In genomic region chr12:108591586-108591985, GRCm38 (mm10) we compare ENCODE assay signal across 22 mouse cellular contexts. TPM values are rescaled to one million over a fixed set of nuclear protein-coding genes. Genes with fewer than 3 reads are reported as not detected.
DNase-seq lines count a peak whose midpoint lies in the region; ATAC-seq and TF ChIP-seq lines count a peak whose summit lies in the region.
"Had no signal": no experiment of that assay in that cellular context is flagged by ENCODE, and none has a peak within 500 bp of the region (broad histone marks: within the 10 kb centered on the region; RNA-seq: fewer than 3 reads in every experiment).

No protein-coding gene starts in this region.

- H3K4me3 ChIP-seq in kidney, embryonic 15.5 days (replicated peaks), result no peak overlapping the region
- H3K4me3 ChIP-seq in myocyte, result no peak overlapping the region
- H3K4me3 ChIP-seq in forebrain, embryonic 15.5 days, result no peak overlapping the region
- H3K4me3 ChIP-seq: embryonic facial prominence, embryonic 10.5 days; embryonic facial prominence, embryonic 12.5 days; forebrain, embryonic 13.5 days had no signal

- H3ac ChIP-seq in myocyte (ENCODE audit: control insufficient read depth, insufficient read length), result no peak overlapping the region

- no peak overlapping the region for H3K4me2 ChIP-seq in kidney, embryonic 15.5 days
- peak overlapping the region; percentile 44 for H3K4me2 ChIP-seq in myocyte (ENCODE audit: low read depth)
- no peak overlapping the region for H3K4me2 ChIP-seq in forebrain, embryonic 15.5 days (replicated peaks)
- H3K4me2 ChIP-seq: embryonic facial prominence, embryonic 12.5 days; forebrain, embryonic 13.5 days had no signal

- H3K9me3 ChIP-seq in kidney, embryonic 15.5 days (replicated peaks), result no peaks in the 10 kb centered on the region
- H3K9me3 ChIP-seq in forebrain, embryonic 15.5 days, result no peaks in the 10 kb centered on the region
- H3K9me3 ChIP-seq: embryonic facial prominence, embryonic 10.5 days; embryonic facial prominence, embryonic 12.5 days; forebrain, embryonic 13.5 days had no signal

- no peak for ATAC-seq in kidney, embryonic 15.5 days (replicated peaks; ENCODE audit: low FRiP score)
- peak; percentile 88 for ATAC-seq in Patski
- ATAC-seq in forebrain, embryonic 15.5 days (replicated peaks), result no peak
- ATAC-seq: CD4-positive, CD25-positive, alpha-beta regulatory T cell, adult 4 months; forebrain, embryonic 13.5 days; forebrain, embryonic 16.5 days had no signal

- TF ChIP-seq CTCF in Patski (IDR thresholded peaks at IDR 0.05), result no peak

- intact Hi-C loops in left cerebral cortex, postnatal 36 days (cut with DNase I), result no loop called here

- TF ChIP-seq POLR2A in myocyte (IDR thresholded peaks at IDR 0.05; ENCODE audit: insufficient read length, low read depth), result no peak

- 0 out of 2 replicates have a peak overlapping the region, but pooled peaks have one; percentile 18 for H3K27ac ChIP-seq in kidney, embryonic 15.5 days
- H3K27ac ChIP-seq in forebrain, embryonic 15.5 days (replicated peaks), result no peak overlapping the region
- H3K27ac ChIP-seq: embryonic facial prominence, embryonic 10.5 days; embryonic facial prominence, embryonic 12.5 days; forebrain, embryonic 13.5 days had no signal

- peaks cover 5% of the 10 kb centered on the region; the same call in 1 of the 2 replicates for H3K4me1 ChIP-seq in kidney, embryonic 15.5 days
- 0 out of 2 replicates have a peak, but pooled peaks cover 2% of the 10 kb centered on the region for H3K4me1 ChIP-seq in forebrain, embryonic 15.5 days
- H3K4me1 ChIP-seq: embryonic facial prominence, embryonic 10.5 days; embryonic facial prominence, embryonic 12.5 days; forebrain, embryonic 13.5 days had no signal

- H3K36me3 ChIP-seq in kidney, embryonic 15.5 days, result peaks cover 12% of the 10 kb centered on the region
- H3K36me3 ChIP-seq in myocyte (ENCODE audit: control insufficient read depth, insufficient read depth), result no peaks in the 10 kb centered on the region
- H3K36me3 ChIP-seq in forebrain, embryonic 15.5 days, result peaks cover 3% of the 10 kb centered on the region; the same call in 1 of the 2 replicates
- H3K36me3 ChIP-seq: embryonic facial prominence, embryonic 12.5 days; G1E had no signal

- POLR2A ChIA-PET in Patski (lab: Charles Lee), result no interaction called here

- in situ Hi-C loops in Patski (cut with MboI; ENCODE audit: low pct_unique_long_range_greater_than_20kb), result no loop called here

- WGBS in kidney, embryonic 15.5 days, result 58% methylated on average over 5 of the region's 5 CpGs
- 83% methylated on average over 5 of the region's 5 CpGs for WGBS in forebrain, embryonic 15.5 days

- peaks cover 36% of the 10 kb centered on the region for H3K79me2 ChIP-seq in myocyte (ENCODE audit: control insufficient read depth, insufficient read depth)

- H3K27me3 ChIP-seq in kidney, embryonic 15.5 days, result no peaks in the 10 kb centered on the region
- H3K27me3 ChIP-seq in Patski, result no peaks in the 10 kb centered on the region
- no peaks in the 10 kb centered on the region for H3K27me3 ChIP-seq in myocyte (ENCODE audit: control insufficient read depth, insufficient read depth, insufficient read length)
- H3K27me3 ChIP-seq in forebrain, embryonic 15.5 days, result no peaks in the 10 kb centered on the region
- H3K27me3 ChIP-seq: embryonic facial prominence, embryonic 12.5 days; forebrain, embryonic 13.5 days had no signal

- CTCF ChIA-PET in Patski (lab: Charles Lee), result interaction anchor here (1.9 kb wide), 1 partner anchor 12 kb away, joined by 4 read pairs; no protein-coding TSS in a partner anchor

- no peak for DNase-seq in kidney, adult 11 months
- DNase-seq in 3T3-L1 (ENCODE audit: low read depth, low spot score), result peak; percentile 82
- DNase-seq in Patski (ENCODE audit: low read depth, low spot score), result peak; percentile 25
- no peak for DNase-seq in left cerebral cortex, postnatal 36 days (ENCODE audit: low spot score in 2 of 2)
- DNase-seq: adrenal gland, adult 8-10 months; adrenal gland, postnatal 14 days; adrenal gland, postnatal 36 days; B cell, adult 2 months; cerebellum, adult 11-12 months; cerebellum, adult 2 months; cerebellum, adult 9-10 months; cerebellum, postnatal 10 days; cerebellum, postnatal 25 days had no signal

- no peak overlapping the region for H3K9ac ChIP-seq in kidney, embryonic 15.5 days
- H3K9ac ChIP-seq in forebrain, embryonic 15.5 days (replicated peaks), result no peak overlapping the region
- H3K9ac ChIP-seq: embryonic facial prominence, embryonic 12.5 days; forebrain, embryonic 13.5 days had no signal

TF ChIP-seq in myocyte, 11 proteins besides CTCF, POLR2A, EP300 and RAD21:
- TF ChIP-seq MAX (IDR thresholded peaks at IDR 0.05; ENCODE audit: low read depth) (no peak), TCF3 (IDR thresholded peaks at IDR 0.05; ENCODE audit: insufficient read length, low read depth) (no peak), CEBPB (IDR thresholded peaks at IDR 0.05; ENCODE audit: insufficient read depth, poor library complexity, severe bottlenecking) (no peak), USF1 (IDR thresholded peaks at IDR 0.05; ENCODE audit: low read depth) (no peak), REST (IDR thresholded peaks at IDR 0.05; ENCODE audit: insufficient read depth, insufficient read length) (no peak)

RNA-seq across cellular contexts. Expression of gene Evl, which starts 37.1 kb away (rescaled TPM):
- 45.3 and 47.1 TPM in 2 replicates for polyA plus RNA-seq in kidney, embryonic 15.5 days (2015; fragmentation: Nextera tagmentation; extraction: Ambion mirVana)
- polyA plus RNA-seq in Patski (2021) (109 TPM), myocyte (2012; fragmentation: generic; extraction: Trizol) (71.5 TPM)
- polyA plus RNA-seq in forebrain, embryonic 15.5 days (2015; fragmentation: Nextera tagmentation; extraction: Ambion mirVana), result 206 and 213 TPM in 2 replicates
- total RNA-seq in left cerebral cortex, postnatal 36 days (2021), result 100 to 1,000 TPM; 261 to 264 TPM
- total RNA-seq: G1E had no signal
- polyA plus RNA-seq: G1E had no signal

Comparison
In these comparisons a context has a peak if more than half of its experiments do, and no peak if none do; other contexts are left out.
1. DNase-seq: peak in 3T3-L1 (single experiment) and Patski (single experiment); none in kidney, adult 11 months (single experiment) and left cerebral cortex, postnatal 36 days (0 of 2).